Mouse (Mus musculus): ENCODE measurements around the gene Ctdspl. TPM values are rescaled to one million over a fixed set of nuclear protein-coding genes. Genes with fewer than 3 reads are reported as not detected.

Gene Ctdspl
- total RNA-seq, 2 experiments from 2014 or later = 18.4 to 20.2 TPM

DNA sequence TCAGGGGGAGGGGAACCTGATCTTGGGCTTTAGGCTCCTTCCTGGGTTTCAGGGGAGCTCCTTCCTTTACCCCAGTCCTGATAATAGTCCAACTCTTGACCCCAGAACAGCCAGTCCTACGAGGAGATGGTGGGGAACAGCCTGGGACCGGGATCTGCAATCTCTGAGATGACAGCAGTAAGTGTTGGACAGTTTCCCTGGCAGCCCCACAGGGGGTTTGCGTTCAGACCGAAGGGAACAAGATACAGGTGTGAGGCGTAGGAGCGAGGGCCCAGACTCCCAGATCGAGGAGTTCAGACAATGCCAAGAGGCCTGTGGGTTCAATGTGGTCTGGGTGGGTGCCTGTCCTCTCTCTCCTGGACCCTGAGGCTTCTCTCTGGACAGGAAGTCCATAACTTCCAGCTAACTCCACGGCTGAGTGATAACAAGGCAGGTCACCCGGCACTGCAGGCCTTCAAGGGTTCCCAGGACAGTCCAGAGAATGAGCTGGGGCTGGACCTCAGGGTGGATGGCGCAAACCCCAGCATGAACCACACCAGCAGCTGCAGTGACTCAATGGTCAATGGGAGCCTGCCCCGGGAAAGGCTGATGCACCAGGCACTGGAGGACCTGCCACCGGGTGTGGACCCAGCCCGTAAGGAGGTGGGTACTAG, 144.0 kb downstream of the Ctdspl start:
- no peak for DNase-seq

DNA sequence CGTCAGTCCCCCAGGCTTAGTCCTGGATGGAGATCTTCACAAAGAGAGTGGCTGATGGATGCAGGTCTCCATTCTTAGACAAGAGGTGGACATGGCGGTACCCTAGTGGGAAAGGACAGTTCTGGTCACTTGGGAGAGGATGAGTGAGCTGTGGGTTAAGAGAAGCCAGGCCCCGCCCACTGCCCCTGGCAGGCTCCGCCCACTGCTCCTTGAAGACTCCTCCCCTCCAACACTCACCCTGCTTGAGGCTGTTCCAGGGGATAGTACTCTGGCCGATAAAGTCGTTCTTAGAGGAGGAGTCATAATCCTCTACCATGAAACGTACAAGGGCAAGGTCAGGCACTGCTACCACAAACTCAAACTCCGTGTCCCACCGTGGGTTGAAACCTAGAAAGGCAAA, 145.5 kb downstream of the Ctdspl start:
- DNase-seq = peak; percentile 9

DNA sequence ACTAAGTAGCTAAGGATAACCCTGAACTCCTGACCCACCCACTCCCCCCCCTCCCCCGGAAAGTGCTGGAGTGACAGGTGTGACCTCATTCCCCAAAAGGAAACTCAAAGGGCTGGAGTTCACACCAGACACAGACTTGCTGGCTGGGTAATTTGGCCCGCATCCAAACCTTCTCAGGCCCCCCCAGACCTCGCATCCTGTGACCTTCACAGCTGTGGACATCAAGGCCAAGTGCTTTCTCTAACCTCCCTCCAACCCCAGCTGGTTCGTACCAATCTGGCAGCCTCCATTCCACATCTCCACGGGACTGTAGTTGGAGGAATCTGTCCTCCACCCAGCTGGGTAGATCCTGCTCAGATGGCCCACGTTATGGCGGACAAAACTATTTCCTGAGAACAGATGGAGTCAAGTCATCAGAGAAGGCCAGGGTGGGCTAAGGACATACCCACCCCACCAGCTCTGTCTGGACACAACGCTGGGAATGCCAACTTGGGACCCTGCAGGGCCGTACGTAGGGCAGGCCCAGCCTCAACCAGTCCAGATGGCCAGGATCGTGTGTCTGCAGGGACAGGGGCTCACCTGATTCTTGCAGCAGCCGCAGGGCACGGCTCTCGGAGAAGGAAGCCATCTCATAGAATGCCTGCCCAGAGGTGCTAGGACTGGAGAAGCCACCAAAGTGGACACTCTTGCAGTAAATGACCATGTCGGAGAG, 147.1 kb downstream of the Ctdspl start:
- DNase-seq = peak; percentile 58

DNA sequence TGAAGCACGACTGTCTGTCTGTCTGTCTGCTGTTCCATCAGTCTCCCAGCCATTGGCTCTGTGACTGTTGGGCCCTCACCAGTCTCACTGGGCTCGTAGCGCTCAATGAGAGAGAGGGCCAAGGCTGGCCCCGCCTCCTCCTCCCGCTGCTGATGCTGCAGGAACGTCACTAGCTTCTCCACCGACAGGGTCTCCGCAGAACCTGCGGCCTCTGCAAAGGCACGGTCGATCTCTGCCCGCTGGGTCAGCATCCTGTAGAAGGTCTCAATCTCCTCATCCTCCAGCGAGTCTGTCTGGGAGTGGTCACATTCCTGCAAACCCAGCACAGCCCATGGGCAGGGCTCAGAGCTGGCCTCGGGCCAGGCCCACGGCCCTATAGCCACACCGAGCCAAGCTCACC, 149.4 kb downstream of the Ctdspl start:
- no peak for DNase-seq

DNA sequence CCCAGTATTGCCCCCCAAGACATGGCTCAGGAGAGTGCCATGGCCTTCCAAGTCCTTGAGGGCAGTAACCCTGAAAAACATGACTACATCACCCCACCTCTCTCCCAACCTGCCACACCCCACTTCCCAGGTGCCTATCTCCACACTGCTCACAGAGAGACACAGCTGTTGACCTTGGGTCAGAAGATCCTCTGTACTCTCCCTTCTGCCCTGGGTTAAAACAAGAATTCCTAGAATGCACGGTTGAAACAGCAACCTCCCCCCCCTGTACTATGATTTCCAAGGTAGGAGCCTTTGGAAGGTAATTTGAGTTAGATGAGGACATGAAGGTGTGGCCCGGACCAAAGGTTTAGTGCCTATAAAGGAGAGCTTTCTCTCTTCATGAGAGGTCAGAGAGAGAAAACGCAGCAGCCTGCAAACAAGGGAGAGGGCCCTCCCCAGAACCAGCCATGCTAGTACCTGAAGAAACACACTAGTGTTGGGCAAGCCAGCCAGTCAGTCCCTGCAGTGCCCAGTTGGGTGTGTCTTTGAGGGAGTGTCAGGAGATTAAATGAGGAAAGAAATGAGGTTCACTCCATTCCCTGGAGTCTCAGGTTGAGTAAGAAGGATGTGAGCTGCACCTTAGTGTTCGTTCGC, 153.9 kb downstream of the Ctdspl start:
- DNase-seq = no peak

DNA sequence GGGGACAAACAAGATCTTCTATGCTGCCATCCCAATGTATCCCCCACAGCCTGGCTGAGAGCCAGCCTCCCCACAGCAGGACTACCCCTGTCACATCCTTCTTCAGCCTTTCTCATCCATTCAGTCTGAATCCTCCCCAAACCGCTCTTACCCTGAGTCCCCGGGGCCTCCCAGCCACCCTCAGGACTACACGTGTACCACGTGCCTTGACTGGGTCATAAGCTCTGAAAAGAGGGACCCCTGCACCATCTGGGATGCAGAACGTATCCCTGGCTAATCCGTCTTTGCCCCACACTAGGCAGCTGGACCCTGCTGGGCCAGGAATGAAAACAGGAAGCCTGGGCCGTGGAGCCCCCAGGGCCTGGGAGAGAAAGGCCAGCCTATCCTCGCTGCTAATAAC, 155.8 kb downstream of the Ctdspl start:
- DNase-seq = no peak

DNA sequence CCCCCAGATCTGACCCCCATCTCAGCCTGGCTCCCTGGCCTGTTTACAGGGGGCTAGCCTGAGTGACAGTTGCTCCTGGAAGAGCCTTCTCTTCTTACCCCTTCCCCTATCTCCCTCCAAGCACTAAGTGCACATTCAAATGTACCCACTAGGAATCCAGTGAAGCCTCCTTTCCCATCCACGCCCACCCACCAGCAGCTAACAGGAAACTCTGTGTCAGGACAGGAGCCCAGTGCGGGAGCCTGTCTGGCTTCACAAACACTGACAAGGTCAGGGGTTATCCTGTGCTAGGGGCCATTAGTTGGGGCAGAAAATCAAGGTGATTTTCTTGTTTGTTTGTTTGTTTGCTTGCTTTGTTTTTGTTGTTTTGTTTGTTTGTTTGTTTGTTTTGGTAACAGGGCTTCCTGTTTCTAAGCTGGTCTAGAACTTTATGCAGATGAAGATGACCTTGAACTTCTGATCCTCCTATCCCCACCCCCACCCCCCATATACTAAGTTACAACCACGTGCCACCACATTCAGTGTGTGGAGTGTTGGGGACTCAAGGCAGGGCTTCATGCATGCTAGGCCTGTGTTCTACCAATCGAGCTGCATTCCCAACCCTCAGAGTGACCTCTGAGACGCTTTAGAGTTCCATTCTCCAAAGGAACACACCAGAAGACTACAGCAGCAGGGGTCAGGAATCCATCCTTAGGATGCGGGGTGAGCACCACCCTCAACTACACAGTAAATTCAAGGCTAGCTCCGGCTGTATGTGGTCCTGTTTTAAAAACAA, 156.6 kb downstream of the Ctdspl start:
- DNase-seq = no peak

DNA sequence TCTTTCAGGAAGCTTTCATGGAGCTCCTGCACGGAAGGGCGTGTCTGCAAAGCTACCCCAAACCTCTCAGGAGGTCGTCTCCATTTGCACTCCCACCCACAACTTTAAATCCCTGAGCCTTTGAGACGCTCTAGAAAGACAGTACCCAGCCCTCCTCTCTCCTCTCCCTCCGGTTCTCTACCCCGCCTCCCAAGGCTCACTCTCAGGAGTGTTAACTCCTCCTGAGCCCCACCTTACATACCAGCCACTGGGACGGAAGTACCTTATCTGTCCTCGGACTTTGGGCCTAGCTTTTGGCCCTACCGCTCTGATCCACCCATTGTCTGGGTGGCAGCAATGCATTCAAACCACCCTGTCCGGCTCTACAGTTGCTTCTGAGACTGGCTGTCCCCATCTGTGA, 157.7 kb downstream of the Ctdspl start:
- no peak for DNase-seq

DNA sequence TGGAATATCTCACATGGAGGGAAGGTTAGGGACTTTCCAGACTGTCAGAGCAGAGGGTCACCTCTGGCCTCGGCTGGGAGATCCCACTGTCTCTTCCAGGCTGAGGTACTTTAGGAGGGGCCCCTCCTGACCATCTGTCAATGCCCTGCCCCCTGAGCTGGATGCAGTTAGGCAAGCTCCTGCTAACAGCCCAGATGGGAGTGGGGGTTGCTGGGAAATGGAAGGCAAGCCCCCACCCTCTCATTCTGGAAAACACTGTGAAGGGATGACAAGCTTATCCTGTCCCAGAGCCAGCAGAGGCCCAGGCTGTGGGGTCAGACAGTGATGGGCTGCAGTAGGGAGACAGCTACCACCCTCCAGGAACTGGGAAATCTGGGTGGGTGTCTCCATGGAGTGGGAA, 160.2 kb downstream of the Ctdspl start:
- DNase-seq = no peak

DNA sequence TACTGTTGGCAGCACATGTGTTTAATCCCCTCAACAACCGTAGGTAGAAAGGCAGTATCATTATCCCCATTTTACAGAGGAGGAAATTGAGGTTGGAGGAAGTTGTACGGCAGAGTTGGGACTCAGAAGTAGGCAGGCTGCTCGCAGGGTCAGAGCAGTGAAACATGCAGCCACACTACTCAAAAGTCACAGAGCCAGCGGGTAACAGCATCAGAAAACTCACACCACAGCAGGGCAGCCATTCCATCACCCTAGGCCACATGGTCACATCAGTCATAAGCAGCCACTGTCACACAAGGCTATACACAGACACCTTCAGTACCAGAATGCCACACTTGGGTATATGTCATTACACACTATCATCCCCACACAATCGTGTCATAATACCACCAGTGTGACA, 161.1 kb downstream of the Ctdspl start:
- DNase-seq = no peak

DNA sequence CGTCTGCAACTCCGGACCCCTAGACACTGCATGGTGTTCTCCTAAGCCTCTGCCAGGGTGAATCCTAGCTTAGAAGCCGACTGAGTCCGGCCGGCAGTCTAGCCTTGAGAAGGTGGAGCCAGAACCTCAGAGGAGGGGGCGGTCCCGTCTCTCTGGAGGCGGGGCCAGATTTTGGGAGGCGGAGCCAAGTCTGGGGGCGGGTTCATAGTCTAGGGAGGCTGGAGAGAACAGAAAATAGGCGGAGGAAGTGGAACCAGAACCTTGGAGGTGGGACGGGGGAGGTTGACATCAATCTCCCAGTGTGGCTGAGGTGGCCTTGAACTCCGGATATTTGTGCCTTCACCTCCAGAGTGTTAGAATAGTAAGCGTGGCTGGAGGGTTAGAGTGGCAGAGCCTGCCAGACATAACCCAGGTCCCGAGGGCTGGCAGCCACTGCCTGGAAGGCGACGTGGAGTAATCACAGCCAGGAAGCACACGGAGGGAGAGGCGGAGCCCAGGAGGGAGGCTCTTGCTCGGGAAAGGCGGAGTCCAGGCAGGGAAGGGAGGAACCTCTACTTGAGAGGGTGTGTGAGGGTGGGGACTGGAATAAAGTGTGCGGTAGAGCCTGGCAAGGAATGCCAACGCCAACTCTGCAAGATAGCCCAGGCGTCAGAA, 162.0 kb downstream of the Ctdspl start:
- DNase-seq = peak; percentile 93

DNA sequence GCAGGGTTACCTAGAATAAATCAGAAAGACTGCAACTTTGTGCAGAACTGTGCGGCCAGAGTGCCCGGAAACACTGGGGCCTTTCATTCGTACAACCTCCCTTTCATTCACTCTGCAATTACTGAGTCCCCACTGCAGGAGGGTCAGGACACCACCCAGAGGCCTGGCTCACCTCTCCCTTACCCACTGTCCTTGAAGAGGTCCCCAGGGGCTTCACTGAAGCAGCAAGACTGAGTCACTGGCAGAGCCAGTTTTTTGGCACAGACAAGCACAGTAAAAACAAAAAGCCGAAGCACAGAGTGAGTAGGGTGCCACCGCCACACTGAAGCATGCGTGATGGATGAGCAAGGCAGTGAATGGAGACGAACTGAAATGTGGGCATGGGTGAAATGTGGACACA, 163.2 kb downstream of the Ctdspl start:
- DNase-seq = no peak

DNA sequence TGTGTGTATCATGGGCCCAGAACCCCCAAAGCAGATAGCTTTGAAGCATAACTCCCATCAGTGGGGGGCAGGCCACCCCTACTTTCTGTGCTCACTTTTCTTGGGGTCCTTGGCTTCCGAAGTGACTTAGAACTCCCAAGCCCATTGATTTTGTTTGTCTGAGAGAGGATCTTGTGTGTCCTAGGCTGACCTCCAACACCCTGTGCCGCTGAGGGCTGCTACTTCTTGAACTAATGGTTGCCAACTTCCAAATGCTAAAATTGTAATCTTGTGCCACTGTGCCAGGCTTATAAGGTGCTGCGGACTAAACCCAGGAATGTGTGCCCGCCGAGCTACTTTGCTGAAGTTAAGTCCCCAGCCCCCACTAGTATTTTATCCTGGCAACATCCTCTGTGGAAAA, 164.2 kb downstream of the Ctdspl start:
- DNase-seq = no peak

DNA sequence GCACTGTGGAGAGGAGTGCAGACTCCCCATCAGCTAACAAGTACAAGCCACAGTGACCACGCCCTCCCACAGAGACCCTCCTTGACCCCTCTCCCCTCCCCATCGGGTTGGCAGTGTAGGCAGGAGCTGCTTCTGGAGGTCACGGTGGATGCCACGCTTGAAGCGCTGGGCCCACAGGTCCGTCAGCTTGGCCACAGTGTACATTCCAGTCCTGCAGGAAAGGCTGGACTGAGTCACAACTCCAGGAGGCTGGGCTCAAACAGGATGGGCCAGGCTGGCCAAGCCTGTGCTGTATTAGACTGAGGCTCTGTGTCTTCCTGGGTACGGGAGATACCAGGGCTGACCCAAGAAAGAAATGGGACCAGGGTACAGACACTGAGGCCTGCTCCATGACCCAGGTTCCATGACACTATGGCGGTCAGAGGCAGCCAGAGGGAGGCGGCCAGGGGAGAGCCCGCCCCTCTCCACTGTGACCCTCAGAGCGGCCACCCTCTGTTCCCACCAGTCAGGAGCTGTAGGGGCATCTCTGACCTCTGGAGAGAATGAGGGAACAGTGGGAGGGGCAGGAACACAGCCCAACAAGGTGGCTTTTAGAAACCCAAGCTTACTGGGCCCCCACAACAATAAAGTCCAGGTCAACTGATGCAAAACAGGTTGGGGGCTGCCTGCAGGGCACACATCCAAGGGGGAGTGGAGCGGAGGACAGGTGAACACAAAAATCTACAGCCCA, 165.5 kb downstream of the Ctdspl start:
- DNase-seq = no peak

DNA sequence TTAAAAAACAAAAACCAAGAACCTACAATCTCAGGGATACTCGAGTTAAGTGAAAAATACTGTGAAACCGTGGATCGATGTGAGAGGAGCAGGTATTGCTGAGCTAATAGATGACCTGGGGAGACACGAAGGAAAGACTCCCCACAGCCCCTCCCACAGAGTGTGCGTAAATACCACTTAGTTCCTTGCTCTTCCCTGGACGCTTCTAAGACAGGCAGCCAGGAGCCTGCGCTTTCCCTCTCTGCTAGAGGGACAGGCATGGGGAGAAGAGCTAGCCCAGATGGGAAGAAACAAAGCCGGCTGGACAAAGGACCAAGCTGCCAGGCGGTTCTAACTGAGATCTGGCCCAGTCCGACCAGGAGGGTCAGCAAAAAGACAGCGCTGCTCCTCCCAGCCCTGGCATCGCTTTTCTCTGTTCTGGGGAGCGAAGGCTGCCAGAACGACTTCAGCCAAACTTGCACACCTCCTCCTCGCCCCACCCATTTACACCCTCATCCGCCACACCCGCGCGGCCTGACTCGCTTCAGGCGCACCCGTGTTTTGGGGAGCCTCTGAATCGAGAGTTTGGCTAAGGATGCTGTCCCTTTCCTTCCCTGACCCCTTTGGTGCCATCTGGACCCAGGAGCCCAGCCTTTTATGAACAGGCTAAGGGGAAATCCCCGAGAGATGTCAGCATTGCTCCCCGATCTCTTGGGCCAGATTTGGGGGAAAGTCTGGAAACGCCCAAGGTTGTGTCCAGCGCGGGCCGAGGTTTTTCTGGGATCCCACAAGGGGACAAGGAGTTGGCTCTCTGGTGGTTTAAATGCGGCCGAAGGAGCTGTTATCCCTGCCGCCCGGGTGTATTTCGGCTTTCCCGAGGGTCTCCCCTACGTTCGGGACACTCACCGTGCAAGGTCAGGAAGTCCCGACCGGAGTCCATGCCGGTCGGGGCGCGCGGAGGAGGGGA, 166.5 kb downstream of the Ctdspl start:
- DNase-seq = peak; percentile 45

Small RNAs within 50 kb of the gene (microRNA-seq; reads per million reads assigned to microRNA genes)
- 6.1 to 11.1 reads per million in 2 experiments for gene Mir26a-1

Other genes starting within 250 kb of the Ctdspl start
- 1 to 10 TPM; 4.5 to 5.4 TPM for gene Vill, start 126.3 kb downstream of the Ctdspl start, total RNA-seq (2021)
- gene Plcd1, start 167.0 kb downstream of the Ctdspl start, total RNA-seq (2021) = 10 to 100 TPM; 16.3 to 20.1 TPM
- gene Dlec1, start 176.0 kb downstream of the Ctdspl start, total RNA-seq (2021) = under 1 TPM; 0.05 to 0.18 TPM
- gene Acaa1b, start 230.6 kb downstream of the Ctdspl start, total RNA-seq (2021) = 1 to 10 TPM; 1.8 to 1.9 TPM
- gene Gm47289, start 232.7 kb downstream of the Ctdspl start, total RNA-seq (2021) = not detected

All from heart, postnatal 4 days (tissue).